15 mouse cellular contexts compared by ENCODE assay signal in the genomic region with DNA sequence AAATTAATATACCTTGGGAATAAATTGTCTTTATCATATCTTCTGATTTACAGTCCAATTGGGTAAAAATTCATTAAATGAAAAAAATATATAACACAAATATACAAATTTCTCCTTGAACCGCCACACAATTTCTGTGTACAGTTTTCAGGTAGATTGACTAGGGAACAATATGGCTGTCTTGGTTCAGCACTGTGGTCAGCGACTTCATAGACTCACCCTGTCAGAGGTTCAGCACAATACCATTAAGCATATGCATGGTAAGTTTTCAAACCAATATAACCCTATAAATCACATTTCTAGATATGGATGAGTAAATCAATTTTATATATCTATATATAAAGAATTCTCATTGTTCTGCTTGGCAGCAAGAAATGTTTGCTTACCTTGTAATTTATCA. TPM values are rescaled to one million over a fixed set of nuclear protein-coding genes. Genes with fewer than 3 reads are reported as not detected.
DNase-seq lines count a peak whose midpoint lies in the region; ATAC-seq and TF ChIP-seq lines count a peak whose summit lies in the region.
"Had no signal": no experiment of that assay in that cellular context is flagged by ENCODE, and none has a peak within 500 bp of the region (broad histone marks: within the 10 kb centered on the region; RNA-seq: fewer than 3 reads in every experiment).

No protein-coding gene starts in this region.

- H3K27me3 ChIP-seq in heart, postnatal 0 days (ENCODE audit: control insufficient read depth, insufficient read depth, low read length), result peaks cover 27% of the 10 kb centered on the region
- no peaks in the 10 kb centered on the region for H3K27me3 ChIP-seq in heart, embryonic 10.5 days (ENCODE audit: insufficient read depth, poor library complexity, severe bottlenecking)
- no peaks in the 10 kb centered on the region for H3K27me3 ChIP-seq in midbrain, embryonic 11.5 days (ENCODE audit: control insufficient read depth, insufficient read depth, low read length)
- peaks cover 7% of the 10 kb centered on the region for H3K27me3 ChIP-seq in midbrain, embryonic 10.5 days (ENCODE audit: low read depth, poor library complexity, severe bottlenecking)
- H3K27me3 ChIP-seq in embryonic facial prominence, embryonic 11.5 days (ENCODE audit: control insufficient read depth, insufficient read depth, low read length), result peaks cover 2% of the 10 kb centered on the region; the same call in 1 of the 2 replicates
- no peaks in the 10 kb centered on the region for H3K27me3 ChIP-seq in splenic B cell, adult 2 months (ENCODE audit: control insufficient read depth, insufficient read depth, low read length, poor library complexity, severe bottlenecking)

- 50% methylated on average over 2 of the region's 2 CpGs for WGBS in heart, postnatal 0 days
- 60% methylated on average over 2 of the region's 2 CpGs for WGBS in heart, embryonic 10.5 days
- 57% methylated on average over 2 of the region's 2 CpGs for WGBS in midbrain, embryonic 11.5 days
- 70% methylated on average over 2 of the region's 2 CpGs for WGBS in midbrain, embryonic 10.5 days
- 63% methylated on average over 2 of the region's 2 CpGs for WGBS in embryonic facial prominence, embryonic 11.5 days

- no peak overlapping the region for H3K27ac ChIP-seq in heart, postnatal 0 days (ENCODE audit: low read depth)
- H3K27ac ChIP-seq in heart, embryonic 10.5 days, result no peak overlapping the region
- no peak overlapping the region for H3K27ac ChIP-seq in midbrain, embryonic 11.5 days (ENCODE audit: low read depth, low read length)
- no peak overlapping the region for H3K27ac ChIP-seq in midbrain, embryonic 10.5 days (replicated peaks)
- H3K27ac ChIP-seq in embryonic facial prominence, embryonic 11.5 days (replicated peaks; ENCODE audit: low read depth, low read length), result no peak overlapping the region
- H3K27ac ChIP-seq: hindbrain, postnatal 0 days; limb, embryonic 13.5 days had no signal

- no peak for TF ChIP-seq EP300 in heart, postnatal 0 days (IDR thresholded peaks at IDR 0.05; ENCODE audit: low read depth)

- H3K9me3 ChIP-seq in heart, postnatal 0 days (replicated peaks; ENCODE audit: control insufficient read depth, low read length), result no peaks in the 10 kb centered on the region
- H3K9me3 ChIP-seq in heart, embryonic 10.5 days, result no peaks in the 10 kb centered on the region
- H3K9me3 ChIP-seq in midbrain, embryonic 11.5 days (ENCODE audit: control insufficient read depth, low read length), result no peaks in the 10 kb centered on the region
- H3K9me3 ChIP-seq in midbrain, embryonic 10.5 days (replicated peaks), result no peaks in the 10 kb centered on the region
- no peaks in the 10 kb centered on the region for H3K9me3 ChIP-seq in embryonic facial prominence, embryonic 11.5 days (replicated peaks; ENCODE audit: control insufficient read depth, low read length)
- H3K9me3 ChIP-seq: limb, embryonic 13.5 days; megakaryocyte, embryonic 14.5 days had no signal

- H3K4me2 ChIP-seq in heart, postnatal 0 days (ENCODE audit: low read depth, low read length), result no peak overlapping the region
- H3K4me2 ChIP-seq in midbrain, embryonic 11.5 days, result no peak overlapping the region
- no peak overlapping the region for H3K4me2 ChIP-seq in embryonic facial prominence, embryonic 11.5 days (ENCODE audit: low read depth, low read length)
- H3K4me2 ChIP-seq: limb, embryonic 13.5 days had no signal

- peak; percentile 41 for DNase-seq in heart, postnatal 0 days (ENCODE audit: low spot score)
- no peak for DNase-seq in heart, embryonic 10.5 days (ENCODE audit: low spot score)
- peak; percentile 90 for DNase-seq in midbrain, embryonic 11.5 days (ENCODE audit: low spot score, missing footprints)
- DNase-seq in midbrain, embryonic 10.5 days (ENCODE audit: low spot score), result no peak
- peak; percentile 79 for DNase-seq in embryonic facial prominence, embryonic 11.5 days (ENCODE audit: low spot score)
- DNase-seq in splenic B cell, adult 2 months (ENCODE audit: low read depth, low spot score), result peak; percentile 21
- DNase-seq in natural killer cell, adult 2 months (ENCODE audit: low spot score in 2 of 2), result no peak
- no peak for DNase-seq in adrenal gland, adult 8-10 months
- DNase-seq: cerebellum, adult 18-20 months; thymus, postnatal 14 days had no signal

- no peak overlapping the region for H3K4me3 ChIP-seq in heart, postnatal 0 days (ENCODE audit: low read depth, low read length)
- H3K4me3 ChIP-seq in heart, embryonic 10.5 days, result no peak overlapping the region
- no peak overlapping the region for H3K4me3 ChIP-seq in midbrain, embryonic 11.5 days (ENCODE audit: low read depth, low read length)
- no peak overlapping the region for H3K4me3 ChIP-seq in midbrain, embryonic 10.5 days
- H3K4me3 ChIP-seq in embryonic facial prominence, embryonic 11.5 days (ENCODE audit: low read depth, low read length), result no peak overlapping the region
- H3K4me3 ChIP-seq: limb, embryonic 13.5 days; megakaryocyte, embryonic 14.5 days had no signal

- H3K4me1 ChIP-seq in heart, postnatal 0 days (ENCODE audit: control insufficient read depth, insufficient read depth), result no peaks in the 10 kb centered on the region
- peaks cover 10% of the 10 kb centered on the region; the same call in 1 of the 2 replicates for H3K4me1 ChIP-seq in heart, embryonic 10.5 days
- H3K4me1 ChIP-seq in midbrain, embryonic 11.5 days (ENCODE audit: control insufficient read depth, insufficient read depth, low read length), result no peaks in the 10 kb centered on the region
- H3K4me1 ChIP-seq in midbrain, embryonic 10.5 days, result peaks cover 33% of the 10 kb centered on the region
- no peaks in the 10 kb centered on the region for H3K4me1 ChIP-seq in embryonic facial prominence, embryonic 11.5 days (ENCODE audit: control insufficient read depth, insufficient read depth, low read length)

- no peak for ATAC-seq in heart, postnatal 0 days (ENCODE audit: insufficient read depth, low read depth)
- no peak for ATAC-seq in midbrain, embryonic 11.5 days (ENCODE audit: low FRiP score)
- no peak for ATAC-seq in embryonic facial prominence, embryonic 11.5 days (replicated peaks; ENCODE audit: insufficient number of reproducible peaks, low FRiP score, low TSS enrichment, low read depth)
- ATAC-seq: hindbrain, postnatal 0 days had no signal

- H3K36me3 ChIP-seq in heart, postnatal 0 days (replicated peaks; ENCODE audit: control insufficient read depth, insufficient read depth, low read length), result no peaks in the 10 kb centered on the region
- H3K36me3 ChIP-seq in heart, embryonic 10.5 days, result no peaks in the 10 kb centered on the region
- H3K36me3 ChIP-seq in midbrain, embryonic 11.5 days (ENCODE audit: control insufficient read depth, insufficient read depth, low read length), result no peaks in the 10 kb centered on the region
- no peaks in the 10 kb centered on the region for H3K36me3 ChIP-seq in midbrain, embryonic 10.5 days
- H3K36me3 ChIP-seq in embryonic facial prominence, embryonic 11.5 days (replicated peaks; ENCODE audit: control insufficient read depth, insufficient read depth, low read depth, low read length), result no peaks in the 10 kb centered on the region
- H3K36me3 ChIP-seq in splenic B cell, adult 2 months (ENCODE audit: control insufficient read depth, insufficient read depth, low read length, poor library complexity, severe bottlenecking), result no peaks in the 10 kb centered on the region
- H3K36me3 ChIP-seq: limb, embryonic 13.5 days had no signal

- no peak overlapping the region for H3K9ac ChIP-seq in heart, postnatal 0 days (replicated peaks; ENCODE audit: low read depth, low read length)
- H3K9ac ChIP-seq in midbrain, embryonic 11.5 days (ENCODE audit: low read length), result no peak overlapping the region
- H3K9ac ChIP-seq in embryonic facial prominence, embryonic 11.5 days (replicated peaks; ENCODE audit: low read length), result no peak overlapping the region
- H3K9ac ChIP-seq: limb, embryonic 13.5 days had no signal

- no peak for TF ChIP-seq CTCF in heart, postnatal 0 days (IDR thresholded peaks at IDR 0.05; ENCODE audit: low read depth)

RNA-seq across cellular contexts. Expression of a gene that starts 3.0 kb away (rescaled TPM):
- total RNA-seq in heart, postnatal 0 days (2014; rRNA removed; ENCODE audit: low replicate concordance), result 0.23 and 0.85 TPM in 2 replicates
- 1.2 and 1.3 TPM in 2 replicates for polyA plus RNA-seq in heart, postnatal 0 days (2015; fragmentation: Nextera tagmentation; extraction: Ambion mirVana)
- 13.2 and 17.6 TPM in 2 replicates for polyA plus RNA-seq in heart, embryonic 10.5 days (2016; fragmentation: Nextera tagmentation; extraction: Ambion mirVana)
- 27.3 and 27.5 TPM in 2 replicates for polyA plus RNA-seq in midbrain, embryonic 11.5 days (2014; fragmentation: Nextera tagmentation; extraction: Ambion mirVana)
- 37.9 and 52.7 TPM in 2 replicates for polyA plus RNA-seq in midbrain, embryonic 10.5 days (2016; fragmentation: Nextera tagmentation; extraction: Ambion mirVana)
- 13.6 and 14.7 TPM in 2 replicates for polyA plus RNA-seq in embryonic facial prominence, embryonic 11.5 days (2014; fragmentation: Nextera tagmentation; extraction: Ambion mirVana)
- under 1 TPM in 1 of 4 experiments, not detected in 3; 0.06 TPM for total RNA-seq in adrenal gland, adult 8-10 months (2022)
- total RNA-seq: gastrocnemius, postnatal 4 days had no signal
- polyA plus RNA-seq: spleen, adult 2 months had no signal

Comparison
In these comparisons a context has a peak if more than half of its experiments do, and no peak if none do; other contexts are left out.
1. DNase-seq: peak in heart, postnatal 0 days (single experiment), midbrain, embryonic 11.5 days (single experiment), embryonic facial prominence, embryonic 11.5 days (single experiment) and splenic B cell, adult 2 months (single experiment); none in heart, embryonic 10.5 days (single experiment), midbrain, embryonic 10.5 days (single experiment), natural killer cell, adult 2 months (0 of 2) and adrenal gland, adult 8-10 months (single experiment).